Mouse (Mus musculus) embryonic facial prominence, embryonic 10.5 days (tissue): Measurements from ENCODE around the gene Mrps23. TPM values are rescaled to one million over a fixed set of nuclear protein-coding genes. Genes with fewer than 3 reads are reported as not detected.
A peak's percentile ranks its signal among the peaks of the same experiment; 100 is the strongest.
"Not testable (repeated sequence)": the region's sequence is repeated elsewhere in the genome, so short reads cannot be mapped to it uniquely, and the experiment has no call there.

Experiments used
- DNase-seq: peaks from one replicate; pipeline ENCODE4 v3.0.0-alpha.2; 2017; ENCODE audit warnings: low spot score
- H3K27ac ChIP-seq: fragments of 300-500 bp; sonication (generic); replicated peaks from 2 replicates; pipeline ENCODE4 v1.5.1; 2016; ENCODE audit warnings: mild to moderate bottlenecking
- H3K27me3 ChIP-seq: fragments of 300-500 bp; sonication (generic); replicated peaks from 2 replicates; pipeline ENCODE4 v1.6.1; 2016; ENCODE audit warnings: low read depth, mild to moderate bottlenecking; ENCODE audit not compliant: poor library complexity, severe bottlenecking
- H3K36me3 ChIP-seq: fragments of 300-500 bp; sonication (generic); replicated peaks from 2 replicates; pipeline ENCODE4 v1.6.1; 2016; ENCODE audit warnings: mild to moderate bottlenecking, moderate library complexity
- H3K4me1 ChIP-seq: fragments of 300-500 bp; sonication (generic); 2 replicates; pipeline ENCODE4 v1.6.1; 2016
- H3K4me3 ChIP-seq: fragments of 300-500 bp; sonication (generic); 2 replicates; pipeline ENCODE4 v1.5.1; 2016; ENCODE audit warnings: mild to moderate bottlenecking, moderate library complexity
- H3K9me3 ChIP-seq: fragments of 300-500 bp; sonication (generic); 2 replicates; pipeline ENCODE4 v1.6.1; 2016; ENCODE audit warnings: mild to moderate bottlenecking
- WGBS: fragments of 180-500 bp; shearing (Covaris S2); methylation state at CpG from one replicate; pipeline ENCODE4 v1.1.7; 2016; 5-methylcytosine and 5-hydroxymethylcytosine counted together
- polyA plus RNA-seq: library from polyadenylated mRNA; unstranded; fragments of >200 nt; fragmentation: Nextera tagmentation; extraction: Ambion mirVana; gene quantifications from 2 replicates; pipeline ENCODE4 v1.2.1, GENCODE M21; 2016

The Mrps23 gene
- polyA plus RNA-seq, 1 experiment from 2014 or later: 60.4 TPM

- Histone ChIP-seq H3K36me3 (no peaks in the 10 kb centered on the region), H3K4me3 (no peak overlapping the region), H3K27me3 (peaks cover 44% of the 10 kb centered on the region), H3K4me1 (peaks cover 38% of the 10 kb centered on the region), H3K9me3 (no peaks in the 10 kb centered on the region), H3K27ac (no peak overlapping the region)
- 25% methylated on average over 4 of the region's 4 CpGs for whole genome bisulfite sequencing
- DNase-seq: no peak
These were observed 6.0 kb upstream of the Mrps23 start for GRCm38 (mm10) chr11:88198223-88198622.

GRCm38 (mm10) chr11:88201172-88201571, 3.0 kb upstream of the Mrps23 start:
- H3K4me3 ChIP-seq: no peak overlapping the region
- WGBS: 77% methylated on average over 2 of the region's 2 CpGs
- H3K36me3 ChIP-seq: peaks cover 6% of the 10 kb centered on the region
- no peaks in the 10 kb centered on the region for H3K9me3 ChIP-seq
- no peak for DNase-seq
- no peak overlapping the region for H3K27ac ChIP-seq
- H3K4me1 ChIP-seq: peaks cover 41% of the 10 kb centered on the region
- H3K27me3 ChIP-seq: peaks cover 16% of the 10 kb centered on the region

GRCm38 (mm10) chr11:88202077-88202476, 2.1 kb upstream of the Mrps23 start:
- peaks cover 10% of the 10 kb centered on the region for H3K27me3 ChIP-seq
- H3K27ac ChIP-seq: no peak overlapping the region
- H3K9me3 ChIP-seq: no peaks in the 10 kb centered on the region
- no peak for DNase-seq
- H3K36me3 ChIP-seq: peaks cover 10% of the 10 kb centered on the region
- 21% methylated on average over 2 of the region's 2 CpGs for WGBS
- no peak overlapping the region for H3K4me3 ChIP-seq
- H3K4me1 ChIP-seq: peaks cover 41% of the 10 kb centered on the region

DNA sequence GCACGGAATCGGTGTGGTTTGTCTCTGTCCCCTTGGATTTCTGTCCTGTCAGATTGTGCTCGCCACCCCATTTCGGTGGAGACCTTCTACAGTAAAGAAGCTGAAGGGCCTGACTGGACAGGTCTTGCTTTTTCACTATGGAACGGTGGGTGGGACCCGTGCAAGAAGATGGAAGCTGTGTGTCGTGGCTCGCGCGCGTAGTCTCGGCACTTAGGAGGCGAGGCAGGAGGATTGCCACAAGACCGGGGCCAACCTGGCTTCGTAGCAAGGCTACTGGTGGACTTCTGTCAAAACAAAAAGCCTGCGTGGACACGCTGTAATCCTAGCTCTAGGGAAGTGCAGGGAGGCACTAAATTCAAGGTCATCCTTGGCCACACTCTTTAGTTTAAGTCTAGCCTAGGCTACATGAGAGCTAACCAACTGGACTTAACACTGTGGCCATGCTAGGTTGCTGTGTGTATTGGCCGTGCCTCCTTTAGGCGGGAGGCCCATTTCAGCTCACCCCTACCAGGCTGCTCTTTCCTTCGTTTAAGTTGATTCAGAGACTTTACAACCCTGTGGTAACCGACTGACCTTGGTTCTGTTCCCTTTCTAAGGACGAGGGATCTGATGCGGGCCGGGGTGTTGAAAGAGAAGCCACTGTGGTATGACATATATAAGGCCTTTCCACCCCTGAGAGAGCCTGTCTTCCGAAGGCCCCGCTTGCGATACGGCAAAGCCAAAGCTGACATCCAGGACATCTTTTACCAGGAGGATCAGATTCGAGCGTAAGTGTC, 593 bp downstream of the Mrps23 start:
- no peak for DNase-seq
- Histone ChIP-seq H3K4me1 (peaks cover 29% of the 10 kb centered on the region), H3K27ac (peak overlapping the region; percentile 89), H3K9me3 (no peaks in the 10 kb centered on the region), H3K36me3 (peaks cover 36% of the 10 kb centered on the region), H3K27me3 (peaks cover 5% of the 10 kb centered on the region), H3K4me3 (peak overlapping the region; percentile 75)
- 34% methylated on average over 30 of the region's 30 CpGs for WGBS

DNA sequence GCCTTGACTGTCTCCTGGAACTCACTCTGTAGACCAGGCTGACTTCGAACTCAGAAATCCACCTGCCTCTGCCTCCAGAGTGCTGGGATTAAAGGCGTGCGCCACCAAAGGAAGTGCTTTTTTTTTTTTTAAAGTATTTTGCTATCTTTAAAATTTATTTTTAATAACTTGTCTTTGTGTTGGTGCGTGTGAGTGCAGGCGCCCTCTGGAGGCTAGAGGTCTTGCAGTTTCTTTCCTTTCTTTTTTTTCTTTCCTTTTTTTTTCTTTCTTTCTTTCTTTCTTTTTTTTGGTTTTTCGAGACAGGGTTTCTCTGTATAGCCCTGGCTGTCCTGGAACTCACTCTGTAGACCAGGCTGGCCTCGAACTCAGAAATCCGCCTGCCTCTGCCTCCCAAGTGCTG, 2.4 kb downstream of the Mrps23 start:
- peaks cover 29% of the 10 kb centered on the region for H3K4me1 ChIP-seq
- H3K36me3 ChIP-seq: peaks cover 54% of the 10 kb centered on the region

GRCm38 (mm10) chr11:88207697-88208096, 3.5 kb downstream of the Mrps23 start:
- no peaks in the 10 kb centered on the region for H3K9me3 ChIP-seq
- no peaks in the 10 kb centered on the region for H3K27me3 ChIP-seq
- H3K4me1 ChIP-seq: peaks cover 23% of the 10 kb centered on the region
- H3K4me3 ChIP-seq: no peak overlapping the region
- 93% methylated on average over 2 of the region's 2 CpGs for WGBS
- H3K27ac ChIP-seq: no peak overlapping the region
- H3K36me3 ChIP-seq: peaks cover 63% of the 10 kb centered on the region
- no peak for DNase-seq

More for the DNA sequence above, 2.4 kb downstream of the Mrps23 start:
- 86% methylated on average over 8 of the region's 8 CpGs for WGBS
- not testable (repeated sequence) for DNase-seq, H3K4me3 ChIP-seq, H3K27me3 ChIP-seq, H3K9me3 ChIP-seq, H3K27ac ChIP-seq

- Histone ChIP-seq H3K4me1 (peaks cover 25% of the 10 kb centered on the region), H3K36me3 (peaks cover 53% of the 10 kb centered on the region), H3K27me3 (no peaks in the 10 kb centered on the region), H3K27ac (no peak overlapping the region), H3K4me3 (no peak overlapping the region), H3K9me3 (no peaks in the 10 kb centered on the region)
- no peak for DNase-seq
- WGBS: 90% methylated on average over 5 of the region's 5 CpGs
These were observed 7.8 kb downstream of the Mrps23 start for GRCm38 (mm10) chr11:88211824-88212582.

GRCm38 (mm10) chr11:88213757-88214156, 9.6 kb downstream of the Mrps23 start:
- H3K4me3 ChIP-seq: no peak overlapping the region
- H3K27me3 ChIP-seq: no peaks in the 10 kb centered on the region
- no peaks in the 10 kb centered on the region for H3K9me3 ChIP-seq
- H3K4me1 ChIP-seq: peaks cover 25% of the 10 kb centered on the region
- H3K27ac ChIP-seq: no peak overlapping the region
- WGBS: 64% methylated on average over 6 of the region's 6 CpGs
- H3K36me3 ChIP-seq: peaks cover 37% of the 10 kb centered on the region
- no peak for DNase-seq

GRCm38 (mm10) chr11:88214881-88215831, 11.0 kb downstream of the Mrps23 start:
- no peaks in the 10 kb centered on the region for H3K27me3 ChIP-seq
- peaks cover 25% of the 10 kb centered on the region for H3K4me1 ChIP-seq
- peaks cover 23% of the 10 kb centered on the region for H3K36me3 ChIP-seq
- peak; percentile 36 for DNase-seq
- 67% methylated on average over 21 of the region's 21 CpGs for WGBS
- H3K27ac ChIP-seq: peak overlapping the region; percentile 64; the same call in 1 of the 2 replicates
- no peak overlapping the region for H3K4me3 ChIP-seq
- H3K9me3 ChIP-seq: no peaks in the 10 kb centered on the region

DNA sequence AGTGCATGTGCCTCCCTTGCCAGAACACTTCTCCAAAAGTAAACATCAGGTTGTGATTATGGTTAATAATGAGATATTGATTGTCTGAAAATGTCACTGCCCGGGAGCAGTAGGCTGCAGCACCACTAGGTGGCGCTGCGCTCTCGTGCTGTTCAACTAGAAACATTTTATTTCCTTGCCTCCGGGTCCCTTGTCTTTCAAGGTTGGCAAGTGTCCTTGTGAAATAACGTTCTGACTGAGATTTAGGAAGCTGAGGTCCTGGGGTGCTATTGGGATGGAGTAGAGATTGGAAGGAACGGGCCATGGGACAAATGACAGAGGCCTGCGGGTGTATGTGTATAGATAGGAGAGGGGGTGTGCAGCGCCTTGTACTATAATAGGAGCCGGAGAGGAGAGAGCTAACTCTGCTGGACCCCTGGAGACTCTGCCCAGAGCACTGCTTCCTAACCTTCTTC, 12.1 kb downstream of the Mrps23 start:
- Histone ChIP-seq H3K4me3 (no peak overlapping the region), H3K9me3 (no peaks in the 10 kb centered on the region), H3K27ac (peak overlapping the region; percentile 65), H3K4me1 (peaks cover 28% of the 10 kb centered on the region), H3K36me3 (peaks cover 12% of the 10 kb centered on the region), H3K27me3 (no peaks in the 10 kb centered on the region)
- DNase-seq: peak; percentile 81
- WGBS: 23% methylated on average over 10 of the region's 10 CpGs

- Histone ChIP-seq H3K27me3 (no peaks in the 10 kb centered on the region), H3K4me1 (peaks cover 28% of the 10 kb centered on the region), H3K36me3 (no peaks in the 10 kb centered on the region), H3K4me3 (no peak overlapping the region), H3K27ac (0 out of 2 replicates have a peak overlapping the region, but pooled peaks have one; percentile 8), H3K9me3 (no peaks in the 10 kb centered on the region)
- 89% methylated on average over 6 of the region's 6 CpGs for WGBS
- DNase-seq: no peak
These were observed 14.0 kb downstream of the Mrps23 start for GRCm38 (mm10) chr11:88218155-88218554.

DNA sequence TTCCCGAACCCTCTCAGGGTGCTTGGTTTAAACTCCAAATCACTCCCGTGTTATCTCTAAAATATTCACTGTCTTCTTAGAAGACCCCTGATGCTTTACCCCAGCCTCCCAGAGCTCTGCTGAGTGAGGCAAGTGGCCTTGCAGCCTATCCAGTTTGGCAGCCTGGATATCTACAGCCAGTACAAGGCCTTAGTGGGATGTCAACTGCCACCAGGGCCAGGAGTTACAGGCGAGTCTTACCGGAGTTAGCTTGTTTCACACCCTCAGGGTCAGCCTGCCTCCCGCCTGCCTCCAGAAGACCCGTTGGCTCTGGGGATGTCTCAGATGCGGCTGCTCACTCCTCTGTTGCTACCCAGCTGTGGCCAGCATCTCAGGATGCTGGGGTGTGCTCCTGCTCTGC, 14.4 kb downstream of the Mrps23 start:
- H3K4me3 ChIP-seq: no peak overlapping the region
- H3K27me3 ChIP-seq: no peaks in the 10 kb centered on the region
- no peak for DNase-seq
- H3K4me1 ChIP-seq: peaks cover 28% of the 10 kb centered on the region
- 59% methylated on average over 7 of the region's 7 CpGs for WGBS
- no peaks in the 10 kb centered on the region for H3K36me3 ChIP-seq
- H3K9me3 ChIP-seq: no peaks in the 10 kb centered on the region
- H3K27ac ChIP-seq: peak overlapping the region; percentile 8; the same call in 1 of the 2 replicates
